Mouse (Mus musculus) liver, embryonic 11.5 days (tissue): ENCODE measurements at regions not wholly inside any gene's neighbourhood (a gene's known extent, or its start where the extent isn't known, plus 50 kb on each side); places are given as distances from the start of the nearest gene placed in this dataset.

Experiments
- ATAC-seq: fragments of 200-750 bp; cut with Nextera tagmentation; replicated peaks from 2 replicates; pipeline ENCODE4 v1.8.0; 2017; ENCODE audit warnings: moderate number of reproducible peaks, mild to moderate bottlenecking, moderate TSS enrichment, moderate library complexity; ENCODE audit not compliant: low FRiP score
- DNase-seq: peaks from one replicate; pipeline ENCODE4 v3.0.0-alpha.2; 2017; ENCODE audit warnings: low spot score
- H3K27ac ChIP-seq: fragments of 300-500 bp; sonication (generic); 2 replicates; pipeline ENCODE4 v1.5.1; 2014; ENCODE audit warnings: mild to moderate bottlenecking, low read depth, low read length, control low read depth
- H3K27me3 ChIP-seq: fragments of 300-500 bp; sonication (generic); replicated peaks from 2 replicates; pipeline ENCODE4 v1.6.1; 2014; ENCODE audit warnings: low read length, mixed read lengths; ENCODE audit not compliant: control insufficient read depth, insufficient read depth
- H3K36me3 ChIP-seq: fragments of 300-500 bp; sonication (generic); 2 replicates; pipeline ENCODE4 v1.6.1; 2014; ENCODE audit warnings: mild to moderate bottlenecking, low read length, moderate library complexity, mixed read lengths; ENCODE audit not compliant: control insufficient read depth, insufficient read depth
- H3K4me1 ChIP-seq: fragments of 300-500 bp; sonication (generic); replicated peaks from 2 replicates; pipeline ENCODE4 v1.6.1; 2014; ENCODE audit warnings: low read length, mixed read lengths; ENCODE audit not compliant: control insufficient read depth, insufficient read depth
- H3K4me2 ChIP-seq: fragments of 300-500 bp; sonication (generic); 2 replicates; pipeline ENCODE4 v1.6.1; 2014; ENCODE audit warnings: mild to moderate bottlenecking, control low read depth, moderate library complexity
- H3K4me3 ChIP-seq: fragments of 300-500 bp; sonication (generic); 2 replicates; pipeline ENCODE4 v1.5.1; 2014; ENCODE audit warnings: low read depth, low read length, control low read depth
- H3K9ac ChIP-seq: fragments of 300-500 bp; sonication (generic); 2 replicates; pipeline ENCODE4 v1.6.1; 2014; ENCODE audit warnings: low read depth, low read length, control low read depth
- H3K9me3 ChIP-seq: fragments of 300-500 bp; sonication (generic); 2 replicates; pipeline ENCODE4 v1.6.1; 2016; ENCODE audit warnings: low read length, inconsistent platforms, mixed read lengths; ENCODE audit not compliant: control insufficient read depth
- WGBS: fragments of 180-500 bp; shearing (Covaris S2); extraction: QIAGEN DNeasy Blood & Tissue Kit; methylation state at CpG from one replicate; pipeline ENCODE4 v1.1.7; 2014; 5-methylcytosine and 5-hydroxymethylcytosine counted together

GRCm38 (mm10) chr9:56559618-56560144 lies 141.3 kb downstream of the Hmg20a start:
- H3K9ac ChIP-seq: no peak overlapping the region
- no peaks in the 10 kb centered on the region for H3K9me3 ChIP-seq
- H3K36me3 ChIP-seq: no peaks in the 10 kb centered on the region
- ATAC-seq (no peak), DNase-seq (no peak)
- H3K4me1 ChIP-seq: no peaks in the 10 kb centered on the region
- no peak overlapping the region for H3K4me2 ChIP-seq
- H3K4me3 ChIP-seq: no peak overlapping the region
- H3K27ac ChIP-seq: no peak overlapping the region
- no peaks in the 10 kb centered on the region for H3K27me3 ChIP-seq
- 45% methylated on average over 2 of the region's 2 CpGs for WGBS

- H3K27me3 ChIP-seq: no peaks in the 10 kb centered on the region
- no peak overlapping the region for H3K4me2 ChIP-seq
- H3K9ac ChIP-seq: no peak overlapping the region
- H3K4me1 ChIP-seq: peaks cover 2% of the 10 kb centered on the region; the same call in 1 of the 2 replicates
- ATAC-seq (no peak), DNase-seq (no peak)
- H3K9me3 ChIP-seq: no peaks in the 10 kb centered on the region
- 59% methylated on average over 7 of the region's 7 CpGs for WGBS
- H3K27ac ChIP-seq: no peak overlapping the region
- no peaks in the 10 kb centered on the region for H3K36me3 ChIP-seq
- H3K4me3 ChIP-seq: no peak overlapping the region
Observed at GRCm38 (mm10) chr9:56562440-56562839, 144.0 kb downstream of the Hmg20a start.

- Histone ChIP-seq H3K4me2 (no peak overlapping the region), H3K27ac (no peak overlapping the region), H3K9ac (no peak overlapping the region)
Observed at GRCm38 (mm10) chr9:56564048-56564737, 145.8 kb downstream of the Hmg20a start.

More at GRCm38 (mm10) chr9:56564048-56564737, 145.8 kb downstream of the Hmg20a start:
- WGBS: 37% methylated on average over 11 of the region's 11 CpGs
- peaks cover 2% of the 10 kb centered on the region; the same call in 1 of the 2 replicates for H3K4me1 ChIP-seq
- H3K27me3 ChIP-seq: no peaks in the 10 kb centered on the region
- no peak for DNase-seq
- H3K9me3 ChIP-seq: no peaks in the 10 kb centered on the region
- H3K36me3 ChIP-seq: no peaks in the 10 kb centered on the region
- no peak for ATAC-seq
- H3K4me3 ChIP-seq: no peak overlapping the region
